Mouse (Mus musculus): ENCODE results near the gene Wfdc15b. TPM values are rescaled to one million over a fixed set of nuclear protein-coding genes. Genes with fewer than 3 reads are reported as not detected.
"Not testable (repeated sequence)": the region's sequence is repeated elsewhere in the genome, so short reads cannot be mapped to it uniquely, and the experiment has no call there.

Gene Wfdc15b
- polyA plus RNA-seq (2012; ENCODE audit: insufficient read depth, insufficient read length, missing spikeins) = not detected in 2 replicates

GRCm38 (mm10) chr2:164221522-164221921, at the start of gene Wfdc15b:
Wfdc15b (minus strand) TSS chr2:164221660.
- H3K27ac ChIP-seq (ENCODE audit: insufficient read depth, low read depth, low read length) = no peak within 1 kb of the TSS
- H3K4me3 ChIP-seq (ENCODE audit: insufficient read depth, low read length) = no peak within 1 kb of the TSS
- no peak for TF ChIP-seq CTCF (IDR thresholded peaks at IDR 0.05; ENCODE audit: low read depth, low read length)
- TF ChIP-seq POLR2A (IDR thresholded peaks at IDR 0.05; ENCODE audit: borderline replicate concordance, low read depth, low read length) = no peak
- H3K4me1 ChIP-seq (ENCODE audit: control insufficient read depth, insufficient read depth, low read length) = no peaks in the 10 kb centered on the region

- H3K4me3 ChIP-seq (ENCODE audit: insufficient read depth, low read length); H3K27ac ChIP-seq (ENCODE audit: insufficient read depth, low read depth, low read length); H3K4me1 ChIP-seq (ENCODE audit: control insufficient read depth, insufficient read depth, low read length): not testable (repeated sequence)
Measured at GRCm38 (mm10) chr2:164256540-164256939, 35.1 kb upstream of the Wfdc15b start, which contains the start of gene Svs3b. Svs3b (minus strand) TSS chr2:164256640.

- H3K4me3 ChIP-seq (ENCODE audit: insufficient read depth, low read length) = no peak within 1 kb of the TSS
- H3K4me1 ChIP-seq (ENCODE audit: control insufficient read depth, insufficient read depth, low read length) = no peaks in the 10 kb centered on the region
- no peak within 1 kb of the TSS for H3K27ac ChIP-seq (ENCODE audit: insufficient read depth, low read depth, low read length)
- no peak for TF ChIP-seq POLR2A (IDR thresholded peaks at IDR 0.05; ENCODE audit: borderline replicate concordance, low read depth, low read length)
- no peak for TF ChIP-seq CTCF (IDR thresholded peaks at IDR 0.05; ENCODE audit: low read depth, low read length)
Measured at GRCm38 (mm10) chr2:164238366-164238765, 16.9 kb upstream of the Wfdc15b start, which contains the start of gene Svs2. Svs2 (minus strand) TSS chr2:164238466.

GRCm38 (mm10) chr2:164232671-164233070, 11.2 kb upstream of the Wfdc15b start:
- H3K4me1 ChIP-seq (ENCODE audit: control insufficient read depth, insufficient read depth, low read length) = no peaks in the 10 kb centered on the region
- no peak for TF ChIP-seq POLR2A (IDR thresholded peaks at IDR 0.05; ENCODE audit: borderline replicate concordance, low read depth, low read length)
- TF ChIP-seq CTCF (IDR thresholded peaks at IDR 0.05; ENCODE audit: low read depth, low read length) = no peak
- H3K27ac ChIP-seq (ENCODE audit: insufficient read depth, low read depth, low read length) = no peak overlapping the region
- H3K4me3 ChIP-seq (ENCODE audit: insufficient read depth, low read length) = no peak overlapping the region

- H3K4me3 ChIP-seq (ENCODE audit: insufficient read depth, low read length) = no peak overlapping the region
- TF ChIP-seq POLR2A (IDR thresholded peaks at IDR 0.05; ENCODE audit: borderline replicate concordance, low read depth, low read length) = no peak
- no peak overlapping the region for H3K27ac ChIP-seq (ENCODE audit: insufficient read depth, low read depth, low read length)
- no peaks in the 10 kb centered on the region for H3K4me1 ChIP-seq (ENCODE audit: control insufficient read depth, insufficient read depth, low read length)
Measured at GRCm38 (mm10) chr2:164228361-164229070, 7.1 kb upstream of the Wfdc15b start.

GRCm38 (mm10) chr2:164219295-164219694, 2.2 kb downstream of the Wfdc15b start:
- Histone ChIP-seq H3K4me1 (ENCODE audit: control insufficient read depth, insufficient read depth, low read length) (no peaks in the 10 kb centered on the region), H3K4me3 (ENCODE audit: insufficient read depth, low read length) (no peak overlapping the region), H3K27ac (ENCODE audit: insufficient read depth, low read depth, low read length) (no peak overlapping the region)
- TF ChIP-seq CTCF (IDR thresholded peaks at IDR 0.05; ENCODE audit: low read depth, low read length) = no peak
- no peak for TF ChIP-seq POLR2A (IDR thresholded peaks at IDR 0.05; ENCODE audit: borderline replicate concordance, low read depth, low read length)

GRCm38 (mm10) chr2:164212711-164213110, 8.7 kb downstream of the Wfdc15b start:
- TF ChIP-seq POLR2A (IDR thresholded peaks at IDR 0.05; ENCODE audit: borderline replicate concordance, low read depth, low read length) (no peak), CTCF (IDR thresholded peaks at IDR 0.05; ENCODE audit: low read depth, low read length) (no peak)

GRCm38 (mm10) chr2:164210892-164211291, 10.6 kb downstream of the Wfdc15b start:
- Histone ChIP-seq H3K27ac (ENCODE audit: insufficient read depth, low read depth, low read length) (no peak overlapping the region), H3K4me1 (ENCODE audit: control insufficient read depth, insufficient read depth, low read length) (no peaks in the 10 kb centered on the region), H3K4me3 (ENCODE audit: insufficient read depth, low read length) (no peak overlapping the region)
- TF ChIP-seq CTCF (IDR thresholded peaks at IDR 0.05; ENCODE audit: low read depth, low read length) = no peak
- TF ChIP-seq POLR2A (IDR thresholded peaks at IDR 0.05; ENCODE audit: borderline replicate concordance, low read depth, low read length) = no peak

More at GRCm38 (mm10) chr2:164212711-164213110, 8.7 kb downstream of the Wfdc15b start:
- Histone ChIP-seq H3K4me3 (ENCODE audit: insufficient read depth, low read length) (no peak overlapping the region), H3K4me1 (ENCODE audit: control insufficient read depth, insufficient read depth, low read length) (no peaks in the 10 kb centered on the region), H3K27ac (ENCODE audit: insufficient read depth, low read depth, low read length) (no peak overlapping the region)

GRCm38 (mm10) chr2:164206676-164207075, 14.8 kb downstream of the Wfdc15b start:
- no peak overlapping the region for H3K4me3 ChIP-seq (ENCODE audit: insufficient read depth, low read length)
- H3K27ac ChIP-seq (ENCODE audit: insufficient read depth, low read depth, low read length) = no peak overlapping the region
- no peaks in the 10 kb centered on the region for H3K4me1 ChIP-seq (ENCODE audit: control insufficient read depth, insufficient read depth, low read length)
- TF ChIP-seq CTCF (IDR thresholded peaks at IDR 0.05; ENCODE audit: low read depth, low read length) (no peak), POLR2A (IDR thresholded peaks at IDR 0.05; ENCODE audit: borderline replicate concordance, low read depth, low read length) (no peak)

GRCm38 (mm10) chr2:164206011-164206410, 15.4 kb downstream of the Wfdc15b start:
- H3K4me3 ChIP-seq (ENCODE audit: insufficient read depth, low read length); H3K4me1 ChIP-seq (ENCODE audit: control insufficient read depth, insufficient read depth, low read length); H3K27ac ChIP-seq (ENCODE audit: insufficient read depth, low read depth, low read length): not testable (repeated sequence)
